Mouse (Mus musculus) thymus, postnatal 4 days (tissue): ENCODE measurements around the gene Atpif1.
"Not testable (repeated sequence)": the region's sequence is repeated elsewhere in the genome, so short reads cannot be mapped to it uniquely, and the experiment has no call there.

Source experiments
- DNase-seq: peaks from one replicate; pipeline ENCODE4 v3.0.0; 2021

Atpif1 gene

GRCm38 (mm10) chr4:132532981-132533916, at the start of gene Atpif1:
Gene Atpif1, minus strand, starts transcription at chr4:132533659.
- DNase-seq = peak; percentile 91

DNA sequence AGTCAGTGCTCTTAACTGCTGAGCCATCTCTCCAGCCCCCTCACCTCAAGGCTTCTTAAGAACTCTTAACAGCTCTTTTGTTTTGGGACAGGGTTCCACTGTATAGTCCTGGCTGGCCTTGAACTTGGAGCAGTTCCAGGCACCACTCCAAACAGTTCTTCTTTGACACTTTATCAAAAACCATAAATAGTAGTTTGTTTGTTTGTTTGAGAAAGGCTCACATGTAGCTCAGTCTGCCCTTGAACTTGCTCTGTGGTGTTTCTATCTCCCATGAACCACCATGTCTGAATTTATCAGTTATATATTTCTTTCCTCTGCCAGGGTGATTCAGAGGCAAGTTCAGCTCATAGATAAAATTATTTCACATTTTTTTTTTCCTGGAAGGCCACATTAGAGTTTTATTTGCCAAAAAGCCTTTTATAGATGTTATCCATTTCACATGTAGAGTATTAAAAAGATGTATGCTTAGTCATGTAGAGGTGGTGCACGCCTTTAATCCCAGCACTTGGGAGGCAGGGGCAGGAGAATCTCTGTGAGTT, 41.4 kb upstream of the Atpif1 start:
- DNase-seq = no peak

GRCm38 (mm10) chr4:132573327-132573726, 39.9 kb upstream of the Atpif1 start:
- DNase-seq = no peak

DNA sequence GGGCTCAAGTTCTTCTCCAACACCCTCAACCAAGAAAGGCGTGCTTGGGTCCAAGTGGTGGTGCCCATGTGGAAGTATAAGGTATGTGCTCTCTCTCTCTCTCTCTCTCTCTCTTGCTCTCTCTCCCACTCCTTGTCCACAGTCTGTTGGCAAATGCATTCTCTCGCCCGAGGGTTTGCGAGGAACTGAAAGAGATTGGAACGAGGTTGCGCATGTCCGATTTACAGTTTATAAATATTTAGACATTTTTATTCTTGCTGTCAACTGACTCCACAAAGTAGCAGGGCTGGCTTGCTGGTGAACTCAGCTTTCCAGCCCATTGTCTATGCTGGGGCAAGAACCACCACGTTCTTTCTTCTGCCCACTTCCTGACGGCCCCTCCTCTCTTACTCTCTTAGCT, 37.7 kb upstream of the Atpif1 start:
- no peak for DNase-seq

DNA sequence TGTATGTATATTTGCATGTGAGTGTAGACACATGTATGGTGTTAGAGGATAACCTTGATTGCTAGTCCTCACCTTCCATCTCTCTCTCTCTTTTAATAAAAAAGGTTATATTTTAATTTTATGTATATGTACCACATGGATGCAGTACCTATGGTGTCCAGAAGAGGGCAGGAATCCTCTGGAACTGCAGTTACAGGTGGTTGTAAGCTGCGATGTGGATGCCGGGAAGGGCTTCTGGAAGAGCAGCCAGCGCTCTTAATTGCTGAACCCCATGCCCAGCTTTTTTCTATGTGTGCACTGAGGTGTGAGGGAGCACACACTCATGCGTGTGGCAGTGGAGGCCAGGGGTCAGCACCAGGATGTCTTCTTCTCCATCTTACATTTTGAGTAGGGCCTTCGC, 35.7 kb upstream of the Atpif1 start:
- peak; percentile 36 for DNase-seq

GRCm38 (mm10) chr4:132567361-132567779, 33.9 kb upstream of the Atpif1 start:
- DNase-seq = no peak

DNA sequence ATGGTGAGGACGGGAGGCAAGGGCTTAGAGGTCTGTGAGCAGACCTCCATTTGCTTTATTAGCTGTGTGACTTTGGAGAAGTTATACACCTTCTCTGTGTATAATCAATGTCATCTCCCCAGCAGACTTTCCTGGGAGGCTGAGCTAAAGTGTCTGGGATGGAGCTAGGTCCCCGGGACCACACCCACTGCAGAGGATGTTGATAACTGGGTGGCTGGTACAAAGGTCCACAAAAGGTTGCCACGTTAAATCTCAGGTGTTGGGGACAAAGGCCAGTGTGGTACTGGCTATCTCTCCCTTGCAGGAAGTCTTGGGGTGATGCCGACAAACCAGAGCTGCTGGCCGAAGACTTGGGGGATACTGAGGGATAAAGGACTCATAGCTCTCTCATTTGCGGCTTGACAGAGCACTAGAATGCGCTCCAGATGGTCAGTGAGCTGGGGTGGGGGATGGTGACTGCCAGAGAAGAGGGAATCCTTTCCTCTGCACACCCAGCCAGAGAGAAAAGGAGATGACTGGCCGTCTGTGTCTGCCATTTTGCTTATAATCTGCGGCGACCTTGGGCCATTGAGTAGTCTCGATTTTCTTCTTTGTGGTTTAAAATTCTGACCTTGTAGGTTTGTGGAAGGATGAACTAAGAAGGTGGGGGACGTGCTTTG, 31.8 kb upstream of the Atpif1 start:
- DNase-seq = no peak

- DNase-seq = no peak
Measured at GRCm38 (mm10) chr4:132563965-132564364, 30.5 kb upstream of the Atpif1 start, which contains the start of gene Ptafr. Gene Ptafr, plus strand, starts transcription at chr4:132564067.

- no peak for DNase-seq
Measured at GRCm38 (mm10) chr4:132563261-132563660, 29.8 kb upstream of the Atpif1 start.

GRCm38 (mm10) chr4:132555550-132555949, 22.1 kb upstream of the Atpif1 start:
- DNase-seq = not testable (repeated sequence)

- DNase-seq = no peak
Measured at GRCm38 (mm10) chr4:132554653-132555052, 21.2 kb upstream of the Atpif1 start.

- no peak for DNase-seq
Measured at GRCm38 (mm10) chr4:132554221-132554620, 20.8 kb upstream of the Atpif1 start.

DNA sequence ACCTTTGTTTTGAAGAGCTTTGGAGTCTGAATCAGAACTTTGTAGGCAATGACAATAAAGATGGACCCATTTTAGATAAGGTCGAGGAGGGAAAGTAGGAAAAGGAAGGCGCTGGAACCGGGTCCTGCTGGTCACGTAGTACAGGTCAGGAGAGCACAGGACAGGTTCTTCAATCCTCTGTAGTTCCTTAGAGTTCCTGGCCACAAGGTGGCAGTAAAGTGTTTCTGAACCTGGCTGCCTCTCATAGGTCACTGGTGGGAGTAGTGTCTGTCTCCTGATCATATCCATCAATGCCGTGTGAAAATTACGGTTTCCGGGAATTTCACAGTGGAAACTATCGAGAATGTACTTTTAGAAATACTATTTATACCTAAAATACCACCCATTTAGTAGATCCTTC, 12.4 kb upstream of the Atpif1 start:
- DNase-seq = peak; percentile 70

DNA sequence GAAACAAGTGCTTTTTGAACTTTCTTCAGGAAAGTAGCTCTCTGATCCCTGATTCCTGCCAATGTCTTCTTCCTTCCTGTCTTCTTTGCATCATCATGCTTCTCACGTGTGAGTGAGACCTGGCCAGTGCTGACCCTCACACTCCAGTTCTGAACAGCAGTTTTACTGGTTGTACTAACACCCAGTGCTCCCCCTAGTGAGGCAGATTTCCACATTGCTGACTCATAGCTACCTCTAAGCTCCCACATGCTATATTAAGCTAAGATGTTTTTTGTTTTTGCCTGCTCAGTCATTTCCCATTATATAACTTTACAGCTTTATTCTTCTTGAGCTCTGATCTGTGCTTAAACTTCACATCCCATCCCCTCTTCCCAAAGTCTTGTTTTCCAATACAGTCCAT, 9.3 kb upstream of the Atpif1 start:
- DNase-seq = no peak

- no peak for DNase-seq
Measured at GRCm38 (mm10) chr4:132541413-132541812, 8.0 kb upstream of the Atpif1 start.

DNA sequence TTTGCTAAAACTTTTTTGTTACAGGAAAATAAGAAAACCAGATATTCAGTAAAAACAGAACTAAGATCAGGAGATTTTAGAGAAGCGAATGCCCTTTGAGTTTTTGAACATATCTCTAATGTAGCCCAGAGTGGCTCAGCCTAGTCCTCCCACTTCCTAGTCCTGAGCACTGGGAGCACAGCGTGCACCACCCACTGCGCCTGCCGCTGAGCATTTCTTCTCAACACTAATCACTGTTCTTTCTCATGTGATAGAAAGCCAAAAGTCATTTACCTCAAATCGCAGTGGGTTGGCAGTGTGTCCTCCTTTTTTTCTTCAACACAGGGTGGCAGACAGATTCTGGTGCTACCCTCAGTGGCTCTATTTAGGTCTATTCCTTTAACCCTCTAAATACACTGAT, 6.0 kb upstream of the Atpif1 start:
- DNase-seq = no peak

DNA sequence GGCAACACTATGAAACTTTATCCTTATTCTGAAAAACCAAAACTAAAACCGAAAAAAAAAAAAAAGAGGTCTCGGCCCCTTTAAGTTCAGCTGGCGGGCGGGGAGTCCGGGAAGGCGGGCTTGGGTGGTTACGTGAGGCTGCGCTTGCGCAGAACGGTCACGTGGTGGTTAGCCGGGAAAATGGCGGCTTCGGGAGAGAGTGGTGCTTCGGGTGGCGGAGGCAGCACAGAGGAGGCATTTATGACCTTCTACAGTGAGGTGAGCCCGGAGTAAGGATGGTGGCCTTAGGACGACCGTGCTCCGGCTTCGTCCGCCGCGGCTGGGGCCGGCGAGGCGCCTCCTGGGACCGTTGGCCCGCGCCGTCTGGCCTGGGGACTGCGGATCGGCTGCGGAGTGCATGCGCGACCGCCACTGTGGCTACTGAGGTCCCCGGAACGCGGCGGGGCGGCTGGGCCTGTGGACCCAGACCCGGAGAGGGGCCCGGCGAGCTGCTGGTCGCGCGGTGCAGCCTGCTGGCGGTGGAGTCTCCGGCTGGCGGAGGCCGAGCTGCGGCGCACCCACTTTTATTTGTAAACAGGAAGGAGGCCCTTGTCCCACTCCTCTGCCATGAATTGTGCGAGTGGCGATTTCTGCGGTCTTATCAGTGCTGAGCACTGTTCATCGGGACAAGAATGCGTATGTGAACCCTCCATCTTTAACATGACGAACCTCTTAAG, 2.1 kb upstream of the Atpif1 start, which contains the start of gene Dnajc8:
Gene Dnajc8, plus strand, starts transcription at position 145 of the 716 bp plus-strand sequence.
- DNase-seq = peak; percentile 98

- DNase-seq = no peak
Measured at GRCm38 (mm10) chr4:132532496-132532895, 963 bp downstream of the Atpif1 start.

- no peak for DNase-seq
Measured at GRCm38 (mm10) chr4:132530033-132530804, 3.2 kb downstream of the Atpif1 start.

- DNase-seq = no peak
Measured at GRCm38 (mm10) chr4:132529344-132529743, 4.1 kb downstream of the Atpif1 start.

GRCm38 (mm10) chr4:132527917-132528522, 5.4 kb downstream of the Atpif1 start:
- no peak for DNase-seq

- DNase-seq = no peak
Measured at GRCm38 (mm10) chr4:132526678-132527077, 6.8 kb downstream of the Atpif1 start.
